Mouse (Mus musculus) right cerebral cortex, postnatal 10 days (tissue): ENCODE measurements around the gene H2-K1.
A peak's percentile ranks its signal among the peaks of the same experiment; 100 is the strongest.
"Not testable (repeated sequence)": the region's sequence is repeated elsewhere in the genome, so short reads cannot be mapped to it uniquely, and the experiment has no call there.

Source experiments
- DNase-seq, 2 experiments: peaks; one replicate each; pipeline ENCODE4 v3.0.0; 2021; ENCODE audit warnings: low spot score in 2 of 2

H2-K1 gene

GRCm38 (mm10) chr17:33982136-33982535 is 18.0 kb downstream of the H2-K1 start:
- not testable (repeated sequence) for DNase-seq

DNA sequence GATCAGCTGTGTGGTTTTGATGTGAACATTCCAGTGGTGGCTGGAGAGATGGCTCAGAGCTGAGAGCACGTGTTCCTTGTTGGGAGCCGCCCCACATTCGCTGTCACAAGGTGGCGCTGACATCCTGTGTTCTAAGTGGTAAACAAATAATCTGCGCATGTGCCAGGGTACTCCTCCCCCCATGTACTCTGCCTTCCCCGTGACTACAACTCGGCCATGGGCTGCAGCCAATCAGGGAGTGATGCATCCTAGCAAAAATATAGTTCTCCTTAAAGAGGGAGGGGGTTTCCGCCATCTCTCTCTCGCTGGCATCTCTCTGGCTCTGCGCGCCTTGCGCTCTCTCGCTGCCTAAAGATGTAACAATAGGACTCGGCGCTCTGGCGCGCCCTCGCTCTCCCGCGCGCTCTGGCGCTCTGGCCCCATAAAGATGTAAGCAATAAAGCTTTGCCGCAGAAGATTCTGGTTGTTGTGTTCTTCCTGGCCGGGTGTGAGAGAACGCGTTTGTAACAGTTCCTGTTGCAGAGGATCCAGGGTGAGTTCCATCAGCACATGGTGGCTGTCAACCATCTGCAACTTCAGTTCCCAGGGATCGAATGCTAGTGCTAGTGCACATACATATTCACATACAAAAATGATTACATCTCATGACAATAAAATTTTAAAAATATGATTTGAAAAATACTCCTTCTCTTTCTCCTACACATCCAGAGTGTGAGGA is 18.8 kb downstream of the H2-K1 start:
- peak; percentile 92 to 94 for DNase-seq

- no peak for DNase-seq
Observed at GRCm38 (mm10) chr17:33980181-33981035, 19.7 kb downstream of the H2-K1 start.

DNA sequence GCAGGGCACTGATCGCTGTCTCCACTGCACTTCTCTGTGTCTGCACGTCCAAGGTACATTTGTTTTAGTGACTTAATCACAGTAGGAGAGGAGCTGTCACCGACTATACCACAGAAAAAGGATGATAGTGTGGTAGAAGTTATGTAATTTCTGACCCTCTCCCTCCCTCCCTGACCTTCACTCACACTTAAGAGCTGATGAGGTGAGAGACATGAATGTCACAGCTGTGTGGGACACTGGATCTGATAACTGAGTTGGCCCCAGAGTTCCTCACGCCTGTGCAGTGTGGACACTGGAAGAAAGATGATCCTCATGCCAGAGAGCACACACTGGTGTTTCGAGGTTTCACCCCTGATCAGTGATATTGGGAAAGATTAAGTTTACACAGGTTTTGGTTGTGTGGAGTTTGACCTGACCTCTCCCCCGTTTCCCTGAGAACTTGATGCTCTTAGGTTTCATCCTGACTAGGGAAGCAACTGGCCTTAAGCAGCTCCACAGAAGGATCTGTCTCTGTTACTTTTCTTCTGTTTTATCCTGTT is 20.6 kb downstream of the H2-K1 start:
- DNase-seq: no peak

DNA sequence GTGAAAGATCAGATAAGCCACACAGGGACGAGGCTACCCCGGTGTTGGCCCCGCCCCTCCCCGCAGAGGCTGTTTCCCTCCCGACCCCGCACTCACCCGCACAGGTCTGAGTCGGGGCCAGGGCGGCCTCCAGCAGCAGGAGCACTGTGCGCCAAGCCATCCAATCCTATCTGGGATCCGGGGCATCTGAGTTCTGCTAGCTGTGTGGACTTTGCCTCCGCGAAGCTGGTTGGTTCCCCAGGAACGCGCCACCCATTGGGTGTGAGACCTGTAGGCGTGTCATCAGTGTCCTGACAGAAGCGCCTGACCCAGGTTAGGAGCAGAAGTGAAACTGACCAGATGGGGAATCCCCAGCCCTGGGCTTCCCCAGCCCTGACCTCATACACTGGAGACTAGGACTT is 21.5 kb downstream of the H2-K1 start:
- DNase-seq: peak in 1 of 2 experiments; percentile 63

- no peak for DNase-seq
Observed at GRCm38 (mm10) chr17:33977861-33978557, 22.1 kb downstream of the H2-K1 start.

- DNase-seq: no peak
Observed at GRCm38 (mm10) chr17:33973572-33973971, 26.6 kb downstream of the H2-K1 start.

GRCm38 (mm10) chr17:33972691-33973090 is 27.5 kb downstream of the H2-K1 start:
- no peak for DNase-seq

DNA sequence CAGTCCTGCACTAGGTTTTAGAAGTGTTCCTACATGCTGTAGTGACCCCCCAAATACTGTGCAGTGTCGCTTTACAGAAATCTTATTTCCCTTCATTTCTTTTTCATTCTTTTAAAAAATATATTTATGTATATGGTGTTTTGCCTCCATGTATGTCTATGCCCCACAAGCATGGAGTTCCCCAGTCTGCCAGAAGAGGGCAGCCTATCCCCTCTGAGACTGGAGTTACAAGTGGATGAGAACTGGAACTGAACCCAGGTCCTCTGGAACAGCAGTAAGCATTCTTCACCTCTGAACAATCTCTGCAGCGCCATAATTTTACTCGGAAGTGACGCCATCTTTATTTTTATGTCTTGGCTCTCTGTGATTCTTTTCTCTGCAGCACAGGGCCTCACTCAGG is 30.8 kb downstream of the H2-K1 start:
- DNase-seq: no peak

- peak in 1 of 2 experiments; percentile 31 for DNase-seq
Observed at GRCm38 (mm10) chr17:33968927-33969326, 31.2 kb downstream of the H2-K1 start.

DNA sequence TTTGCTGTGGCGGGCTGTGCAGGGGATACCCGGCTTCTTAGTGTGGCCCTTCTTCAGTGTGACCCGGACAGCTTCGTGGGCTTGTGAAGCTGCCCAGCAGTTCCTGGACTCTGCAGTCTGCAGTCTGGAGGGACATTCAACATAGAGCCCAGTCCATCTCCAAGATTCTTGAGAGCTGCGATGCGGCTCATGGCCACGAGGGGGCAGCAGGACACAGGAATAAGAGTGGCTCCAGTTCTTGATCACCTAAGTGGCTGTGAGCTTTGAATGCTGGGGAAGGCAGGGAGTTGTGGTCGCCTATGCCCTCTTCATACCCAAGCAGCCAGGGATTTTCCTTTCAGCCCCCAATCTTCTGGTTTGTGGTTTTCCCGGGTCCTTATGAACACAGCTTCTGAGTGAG is 31.7 kb downstream of the H2-K1 start:
- peak; percentile 71 to 82 for DNase-seq

GRCm38 (mm10) chr17:33965846-33966550 is 34.1 kb downstream of the H2-K1 start:
- DNase-seq: peak in 1 of 2 experiments; percentile 32

GRCm38 (mm10) chr17:33965082-33965845 is 34.9 kb downstream of the H2-K1 start:
- peak in 1 of 2 experiments; percentile 40 for DNase-seq

DNA sequence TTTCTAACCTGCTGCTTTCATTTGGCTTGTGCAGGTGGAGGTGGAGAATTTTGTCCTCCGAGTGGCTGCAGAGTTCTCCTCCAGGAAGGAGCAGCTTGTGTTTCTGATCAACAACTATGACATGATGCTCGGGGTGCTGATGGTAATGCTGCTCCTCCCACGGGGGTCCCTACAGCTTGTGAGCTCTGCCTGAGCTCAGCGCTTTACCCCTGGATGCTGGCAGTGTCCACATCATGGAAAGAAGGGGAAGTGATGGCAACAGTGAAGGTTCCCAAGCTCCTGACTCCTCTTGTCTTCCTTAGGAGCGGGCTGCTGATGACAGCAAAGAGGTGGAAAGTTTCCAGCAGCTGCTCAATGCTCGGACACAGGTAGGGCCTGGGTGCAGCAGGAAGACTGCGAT is 37.3 kb downstream of the H2-K1 start:
- DNase-seq: no peak

DNA sequence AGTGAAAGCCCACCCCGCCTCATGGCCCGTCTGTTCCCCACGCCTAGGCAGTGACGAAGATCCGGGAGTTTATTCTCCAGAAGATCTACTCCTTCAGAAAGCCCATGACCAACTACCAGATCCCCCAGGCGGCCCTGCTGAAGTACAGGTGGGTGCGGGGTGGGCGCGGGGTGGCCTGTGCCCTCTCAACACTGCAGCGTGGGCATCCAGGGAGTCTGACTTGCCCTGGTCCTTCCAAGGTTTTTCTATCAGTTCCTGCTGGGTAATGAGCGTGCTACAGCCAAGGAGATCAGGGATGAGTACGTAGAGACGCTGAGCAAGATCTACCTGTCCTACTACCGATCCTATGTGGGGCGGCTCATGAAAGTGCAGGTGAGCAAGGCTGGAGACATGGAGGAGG is 40.2 kb downstream of the H2-K1 start:
- peak in 1 of 2 experiments; percentile 21 for DNase-seq

- DNase-seq: peak in 1 of 2 experiments; percentile 35
Observed at GRCm38 (mm10) chr17:33959135-33959534, 41.0 kb downstream of the H2-K1 start.

- DNase-seq: peak in 1 of 2 experiments; percentile 25
Observed at GRCm38 (mm10) chr17:33958451-33958850, 41.7 kb downstream of the H2-K1 start.

- no peak for DNase-seq
Observed at GRCm38 (mm10) chr17:33957493-33957892, 42.7 kb downstream of the H2-K1 start.

DNA sequence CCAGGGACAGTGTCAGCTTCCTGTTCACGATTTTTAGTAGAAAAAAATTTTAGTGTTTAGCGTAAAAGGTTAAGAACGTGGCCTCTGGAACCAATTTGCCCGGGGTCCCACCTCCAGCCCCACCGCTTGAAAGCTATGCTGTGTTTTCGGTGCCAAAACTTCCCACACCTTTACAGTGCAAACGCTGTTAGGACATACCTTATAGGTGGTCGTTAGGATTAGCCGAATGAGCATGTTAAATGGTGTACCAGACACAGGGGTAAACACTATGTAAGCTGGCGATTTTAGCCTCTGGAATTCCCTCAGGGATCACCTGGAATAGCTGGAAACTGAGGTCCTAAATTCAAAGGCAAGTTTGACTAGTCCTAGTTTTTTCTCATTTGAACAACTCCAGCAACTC is 43.8 kb downstream of the H2-K1 start:
- DNase-seq: no peak

- DNase-seq: peak; percentile 97 to 98
Observed at GRCm38 (mm10) chr17:33955555-33956214, 44.5 kb downstream of the H2-K1 start, which contains the start of the genes Vps52 and Rps18. Gene Vps52, plus strand, starts transcription at chr17:33955812. Gene Rps18, minus strand, starts transcription at chr17:33956001.
